Comparison of ENCODE assay signal across 18 mouse cellular contexts in genomic region chr11:107985941-107986340, GRCm38 (mm10).
A peak's percentile ranks its signal among the peaks of the same experiment; 100 is the strongest.
DNase-seq lines count a peak whose midpoint lies in the region; ATAC-seq lines count a peak whose summit lies in the region.
"Had no signal": no experiment of that assay in that cellular context is flagged by ENCODE, and none has a peak within 500 bp of the region (broad histone marks: within the 10 kb centered on the region; RNA-seq: fewer than 3 reads in every experiment).

No protein-coding gene starts in this region.

- H3K36me3 ChIP-seq in liver, embryonic 15.5 days (replicated peaks) = no peaks in the 10 kb centered on the region
- no peaks in the 10 kb centered on the region for H3K36me3 ChIP-seq in forebrain, embryonic 11.5 days (ENCODE audit: control insufficient read depth, insufficient read depth, low read length)
- H3K36me3 ChIP-seq: hindbrain, embryonic 15.5 days; limb, embryonic 12.5 days had no signal

- H3K9me3 ChIP-seq in liver, embryonic 15.5 days (replicated peaks) = no peaks in the 10 kb centered on the region
- H3K9me3 ChIP-seq in forebrain, embryonic 11.5 days (ENCODE audit: control insufficient read depth, low read length) = no peaks in the 10 kb centered on the region
- H3K9me3 ChIP-seq: hindbrain, embryonic 15.5 days; limb, embryonic 12.5 days had no signal

- H3K4me2 ChIP-seq in liver, embryonic 15.5 days = no peak overlapping the region
- no peak overlapping the region for H3K4me2 ChIP-seq in forebrain, embryonic 11.5 days (ENCODE audit: low read depth, low read length, severe bottlenecking)
- H3K4me2 ChIP-seq: hindbrain, embryonic 15.5 days; limb, embryonic 12.5 days had no signal

- no peak overlapping the region for H3K9ac ChIP-seq in liver, embryonic 15.5 days
- H3K9ac ChIP-seq in forebrain, embryonic 11.5 days (ENCODE audit: low read length) = no peak overlapping the region
- H3K9ac ChIP-seq: forebrain, postnatal 0 days; hindbrain, embryonic 15.5 days; limb, embryonic 12.5 days had no signal

- 66% methylated on average over 3 of the region's 3 CpGs for whole genome bisulfite sequencing in liver, embryonic 15.5 days (ENCODE audit: insufficient replicate concordance)
- WGBS in forebrain, embryonic 11.5 days = 92% methylated on average over 3 of the region's 3 CpGs

- H3K27me3 ChIP-seq in liver, embryonic 15.5 days = no peaks in the 10 kb centered on the region
- H3K27me3 ChIP-seq in forebrain, embryonic 11.5 days (ENCODE audit: control insufficient read depth, insufficient read depth, low read length) = no peaks in the 10 kb centered on the region; the same call in 1 of the 2 replicates
- H3K27me3 ChIP-seq: hindbrain, embryonic 15.5 days; limb, embryonic 12.5 days had no signal

- peak overlapping the region; percentile 59 for H3K27ac ChIP-seq in liver, embryonic 15.5 days (replicated peaks)
- no peak overlapping the region for H3K27ac ChIP-seq in forebrain, embryonic 11.5 days (ENCODE audit: low read depth, low read length)
- H3K27ac ChIP-seq: hindbrain, embryonic 15.5 days; limb, embryonic 12.5 days had no signal

- peak; percentile 61 for DNase-seq in 416B (ENCODE audit: low read depth)
- peak; percentile 79 for DNase-seq in ES-CJ7 (ENCODE audit: low read depth, low spot score)
- peak; percentile 71 for DNase-seq in c-Kit-negative CD71-positive TER-119-positive erythroid progenitor cells, embryonic 14.5 days (ENCODE audit: low read depth, low spot score)
- DNase-seq in cerebellum, postnatal 36 days = no peak
- no peak for DNase-seq in forebrain, embryonic 11.5 days (ENCODE audit: low spot score)
- no peak for DNase-seq in cerebellum, adult 8-10 months
- DNase-seq: adrenal gland, postnatal 14 days; cerebellum, adult 11 months; forebrain, postnatal 0 days; gastrocnemius, postnatal 25 days; kidney, adult 2 months; kidney, postnatal 4 days; thymus, adult 18-20 months had no signal

- ATAC-seq in liver, embryonic 15.5 days (ENCODE audit: insufficient read depth) = peak; percentile 78
- no peak for ATAC-seq in forebrain, embryonic 11.5 days (replicated peaks; ENCODE audit: low FRiP score)
- ATAC-seq: forebrain, postnatal 0 days; lung, postnatal 0 days had no signal

- peaks cover 13% of the 10 kb centered on the region for H3K4me1 ChIP-seq in liver, embryonic 15.5 days (replicated peaks)
- no peaks in the 10 kb centered on the region for H3K4me1 ChIP-seq in forebrain, embryonic 11.5 days (replicated peaks; ENCODE audit: control insufficient read depth, insufficient read depth, low read length)

- H3K4me3 ChIP-seq in liver, embryonic 15.5 days (replicated peaks) = no peak overlapping the region
- no peak overlapping the region for H3K4me3 ChIP-seq in forebrain, embryonic 11.5 days (ENCODE audit: low read depth, low read length)
- H3K4me3 ChIP-seq: erythroblast, embryonic 14.5 days; hindbrain, embryonic 15.5 days; limb, embryonic 12.5 days had no signal

Comparison
In these comparisons a context has a peak if more than half of its experiments do, and no peak if none do; other contexts are left out.
1. DNase-seq: peak in 416B (single experiment), ES-CJ7 (single experiment) and c-Kit-negative CD71-positive TER-119-positive erythroid progenitor cells, embryonic 14.5 days (single experiment); none in cerebellum, postnatal 36 days (0 of 2), forebrain, embryonic 11.5 days (single experiment) and cerebellum, adult 8-10 months (single experiment).